Mouse (Mus musculus): ENCODE measurements around the gene Brsk2.

The Brsk2 gene

GRCm38 (mm10) chr7:141959133-141959532, 9.6 kb downstream of the Brsk2 start:
- Histone ChIP-seq H3K27me3 (ENCODE audit: insufficient read depth, low read length) (peaks cover 26% of the 10 kb centered on the region), H3K4me3 (replicated peaks; ENCODE audit: low read length) (no peak overlapping the region), H3K9me3 (ENCODE audit: low read length) (no peaks in the 10 kb centered on the region), H3K36me3 (ENCODE audit: insufficient read depth, low read length) (no peaks in the 10 kb centered on the region), H3K4me1 (replicated peaks; ENCODE audit: low read depth, low read length) (no peaks in the 10 kb centered on the region)
- TF ChIP-seq NANOG (IDR thresholded peaks at IDR 0.05; ENCODE audit: borderline replicate concordance, low read length) (no peak), POU5F1 (IDR thresholded peaks at IDR 0.05; ENCODE audit: borderline replicate concordance, low read length) (no peak)

- TF ChIP-seq NANOG (IDR thresholded peaks at IDR 0.05; ENCODE audit: borderline replicate concordance, low read length) (no peak), POU5F1 (IDR thresholded peaks at IDR 0.05; ENCODE audit: borderline replicate concordance, low read length) (no peak), CTCF (conservative IDR thresholded peaks at IDR 0.05; ENCODE audit: low read length) (no peak)
- H3K27me3 ChIP-seq (ENCODE audit: insufficient read depth, low read length), result peaks cover 15% of the 10 kb centered on the region
- H3K4me1 ChIP-seq (replicated peaks; ENCODE audit: low read depth, low read length), result no peaks in the 10 kb centered on the region
- no peaks in the 10 kb centered on the region for H3K9me3 ChIP-seq (ENCODE audit: low read length)
- H3K4me3 ChIP-seq (replicated peaks; ENCODE audit: low read length), result no peak overlapping the region
- no peaks in the 10 kb centered on the region for H3K36me3 ChIP-seq (ENCODE audit: insufficient read depth, low read length)
Measured at GRCm38 (mm10) chr7:141960926-141961325, 11.4 kb downstream of the Brsk2 start.

- H3K9me3 ChIP-seq (ENCODE audit: low read length), result no peaks in the 10 kb centered on the region
- H3K4me3 ChIP-seq (replicated peaks; ENCODE audit: low read length), result no peak overlapping the region
- H3K36me3 ChIP-seq (ENCODE audit: insufficient read depth, low read length), result no peaks in the 10 kb centered on the region
- H3K27me3 ChIP-seq (ENCODE audit: insufficient read depth, low read length), result peaks cover 13% of the 10 kb centered on the region
- TF ChIP-seq POU5F1 (IDR thresholded peaks at IDR 0.05; ENCODE audit: borderline replicate concordance, low read length) (no peak), NANOG (IDR thresholded peaks at IDR 0.05; ENCODE audit: borderline replicate concordance, low read length) (no peak), CTCF (conservative IDR thresholded peaks at IDR 0.05; ENCODE audit: low read length) (no peak)
- H3K4me1 ChIP-seq (replicated peaks; ENCODE audit: low read depth, low read length), result no peaks in the 10 kb centered on the region
Measured at GRCm38 (mm10) chr7:141961491-141961890, 11.9 kb downstream of the Brsk2 start.

GRCm38 (mm10) chr7:141962521-141962920, 13.0 kb downstream of the Brsk2 start:
- H3K4me3 ChIP-seq (replicated peaks; ENCODE audit: low read length), result no peak overlapping the region
- H3K9me3 ChIP-seq (ENCODE audit: low read length), result no peaks in the 10 kb centered on the region
- H3K4me1 ChIP-seq (replicated peaks; ENCODE audit: low read depth, low read length), result no peaks in the 10 kb centered on the region
- no peak for TF ChIP-seq NANOG (IDR thresholded peaks at IDR 0.05; ENCODE audit: borderline replicate concordance, low read length)
- no peak for TF ChIP-seq CTCF (conservative IDR thresholded peaks at IDR 0.05; ENCODE audit: low read length)
- TF ChIP-seq POU5F1 (IDR thresholded peaks at IDR 0.05; ENCODE audit: borderline replicate concordance, low read length), result no peak
- peaks cover 9% of the 10 kb centered on the region for H3K27me3 ChIP-seq (ENCODE audit: insufficient read depth, low read length)
- H3K36me3 ChIP-seq (ENCODE audit: insufficient read depth, low read length), result no peaks in the 10 kb centered on the region

- TF ChIP-seq NANOG (IDR thresholded peaks at IDR 0.05; ENCODE audit: borderline replicate concordance, low read length) (no peak), POU5F1 (IDR thresholded peaks at IDR 0.05; ENCODE audit: borderline replicate concordance, low read length) (no peak), CTCF (conservative IDR thresholded peaks at IDR 0.05; ENCODE audit: low read length) (no peak)
- H3K4me1 ChIP-seq (replicated peaks; ENCODE audit: low read depth, low read length), result no peaks in the 10 kb centered on the region
- H3K9me3 ChIP-seq (ENCODE audit: low read length), result no peaks in the 10 kb centered on the region
- no peak overlapping the region for H3K4me3 ChIP-seq (replicated peaks; ENCODE audit: low read length)
- peaks cover 6% of the 10 kb centered on the region for H3K27me3 ChIP-seq (ENCODE audit: insufficient read depth, low read length)
- H3K36me3 ChIP-seq (ENCODE audit: insufficient read depth, low read length), result no peaks in the 10 kb centered on the region
Measured at GRCm38 (mm10) chr7:141966281-141966680, 16.7 kb downstream of the Brsk2 start.

- no peak overlapping the region for H3K4me3 ChIP-seq (replicated peaks; ENCODE audit: low read length)
- no peaks in the 10 kb centered on the region for H3K9me3 ChIP-seq (ENCODE audit: low read length)
- TF ChIP-seq NANOG (IDR thresholded peaks at IDR 0.05; ENCODE audit: borderline replicate concordance, low read length) (no peak), CTCF (conservative IDR thresholded peaks at IDR 0.05; ENCODE audit: low read length) (peak; percentile 31)
- no peaks in the 10 kb centered on the region for H3K4me1 ChIP-seq (replicated peaks; ENCODE audit: low read depth, low read length)
- no peaks in the 10 kb centered on the region for H3K36me3 ChIP-seq (ENCODE audit: insufficient read depth, low read length)
- no peaks in the 10 kb centered on the region for H3K27me3 ChIP-seq (ENCODE audit: insufficient read depth, low read length)
Measured at GRCm38 (mm10) chr7:141972831-141973619, 23.5 kb downstream of the Brsk2 start.

- Histone ChIP-seq H3K4me3 (replicated peaks; ENCODE audit: low read length) (no peak overlapping the region), H3K36me3 (ENCODE audit: insufficient read depth, low read length) (no peaks in the 10 kb centered on the region), H3K9me3 (ENCODE audit: low read length) (no peaks in the 10 kb centered on the region), H3K4me1 (replicated peaks; ENCODE audit: low read depth, low read length) (no peaks in the 10 kb centered on the region), H3K27me3 (ENCODE audit: insufficient read depth, low read length) (no peaks in the 10 kb centered on the region)
- TF ChIP-seq POU5F1 (IDR thresholded peaks at IDR 0.05; ENCODE audit: borderline replicate concordance, low read length) (no peak), CTCF (conservative IDR thresholded peaks at IDR 0.05; ENCODE audit: low read length) (no peak), NANOG (IDR thresholded peaks at IDR 0.05; ENCODE audit: borderline replicate concordance, low read length) (no peak)
Measured at GRCm38 (mm10) chr7:141978003-141978402, 28.5 kb downstream of the Brsk2 start.

GRCm38 (mm10) chr7:141979247-141979646, 29.7 kb downstream of the Brsk2 start:
- TF ChIP-seq NANOG (IDR thresholded peaks at IDR 0.05; ENCODE audit: borderline replicate concordance, low read length), result no peak
- no peak for TF ChIP-seq POU5F1 (IDR thresholded peaks at IDR 0.05; ENCODE audit: borderline replicate concordance, low read length)
- TF ChIP-seq CTCF (conservative IDR thresholded peaks at IDR 0.05; ENCODE audit: low read length), result no peak
- no peaks in the 10 kb centered on the region for H3K9me3 ChIP-seq (ENCODE audit: low read length)
- H3K27me3 ChIP-seq (ENCODE audit: insufficient read depth, low read length), result no peaks in the 10 kb centered on the region
- no peak overlapping the region for H3K4me3 ChIP-seq (replicated peaks; ENCODE audit: low read length)
- no peaks in the 10 kb centered on the region for H3K36me3 ChIP-seq (ENCODE audit: insufficient read depth, low read length)
- no peaks in the 10 kb centered on the region for H3K4me1 ChIP-seq (replicated peaks; ENCODE audit: low read depth, low read length)

- TF ChIP-seq POU5F1 (IDR thresholded peaks at IDR 0.05; ENCODE audit: borderline replicate concordance, low read length) (no peak), CTCF (conservative IDR thresholded peaks at IDR 0.05; ENCODE audit: low read length) (no peak), NANOG (IDR thresholded peaks at IDR 0.05; ENCODE audit: borderline replicate concordance, low read length) (no peak)
- H3K4me3 ChIP-seq (replicated peaks; ENCODE audit: low read length), result no peak overlapping the region
- H3K4me1 ChIP-seq (replicated peaks; ENCODE audit: low read depth, low read length), result no peaks in the 10 kb centered on the region
- no peaks in the 10 kb centered on the region for H3K9me3 ChIP-seq (ENCODE audit: low read length)
- no peaks in the 10 kb centered on the region for H3K36me3 ChIP-seq (ENCODE audit: insufficient read depth, low read length)
- H3K27me3 ChIP-seq (ENCODE audit: insufficient read depth, low read length), result no peaks in the 10 kb centered on the region
Measured at GRCm38 (mm10) chr7:141981237-141981636, 31.7 kb downstream of the Brsk2 start.

All from E14TG2a.4 (cell line).